Mouse (Mus musculus) E14TG2a.4 (cell line): ENCODE data around the gene Sema6d.

ENCODE experiments used
- H3K27me3 ChIP-seq: 2 replicates; pipeline ENCODE4 v1.6.1; 2014; ENCODE audit warnings: low read length, control low read depth; ENCODE audit not compliant: insufficient read depth
- H3K36me3 ChIP-seq: 2 replicates; pipeline ENCODE4 v1.6.1; 2014; ENCODE audit warnings: low read length, control low read depth; ENCODE audit not compliant: insufficient read depth
- H3K4me1 ChIP-seq: replicated peaks from 2 replicates; pipeline ENCODE4 v1.6.1; 2014; ENCODE audit warnings: low read depth, low read length, control low read depth
- H3K4me3 ChIP-seq: replicated peaks from 2 replicates; pipeline ENCODE4 v1.5.1; 2014; ENCODE audit warnings: mild to moderate bottlenecking, low read length
- H3K9me3 ChIP-seq: 2 replicates; pipeline ENCODE4 v1.6.1; 2014; ENCODE audit warnings: low read length, control low read depth
- CTCF ChIP-seq: conservative IDR thresholded peaks from 2 replicates; pipeline ENCODE4 v1.5.1; 2014; ENCODE audit warnings: low read length
- NANOG ChIP-seq: IDR thresholded peaks from 2 replicates; pipeline ENCODE4 v1.6.1; 2014; ENCODE audit warnings: borderline replicate concordance, low read length, mixed read lengths
- POU5F1 ChIP-seq: IDR thresholded peaks from 2 replicates; pipeline ENCODE4 v1.6.1; 2014; ENCODE audit warnings: low read length, borderline replicate concordance

The Sema6d gene

GRCm38 (mm10) chr2:124599014-124599413 lies 509.2 kb downstream of the Sema6d start:
- no peaks in the 10 kb centered on the region for H3K27me3 ChIP-seq
- no peak for TF ChIP-seq POU5F1
- no peak for TF ChIP-seq CTCF
- no peak for TF ChIP-seq NANOG

GRCm38 (mm10) chr2:124601702-124602378 lies 512.1 kb downstream of the Sema6d start:
- H3K36me3 ChIP-seq: no peaks in the 10 kb centered on the region
- H3K9me3 ChIP-seq: no peaks in the 10 kb centered on the region
- H3K4me3 ChIP-seq: no peak overlapping the region
- H3K4me1 ChIP-seq: no peaks in the 10 kb centered on the region
- TF ChIP-seq CTCF (no peak), POU5F1 (no peak), NANOG (no peak)
- H3K27me3 ChIP-seq: no peaks in the 10 kb centered on the region

More at GRCm38 (mm10) chr2:124599014-124599413, 509.2 kb downstream of the Sema6d start:
- Histone ChIP-seq H3K9me3 (no peaks in the 10 kb centered on the region), H3K36me3 (no peaks in the 10 kb centered on the region), H3K4me1 (no peaks in the 10 kb centered on the region), H3K4me3 (no peak overlapping the region)

- no peak overlapping the region for H3K4me3 ChIP-seq
- no peak for TF ChIP-seq CTCF
- no peak for TF ChIP-seq NANOG
- no peaks in the 10 kb centered on the region for H3K9me3 ChIP-seq
- H3K36me3 ChIP-seq: no peaks in the 10 kb centered on the region
- H3K27me3 ChIP-seq: peaks cover 3% of the 10 kb centered on the region; the same call in 1 of the 2 replicates
- H3K4me1 ChIP-seq: no peaks in the 10 kb centered on the region
Measured at GRCm38 (mm10) chr2:124602379-124602913, 512.7 kb downstream of the Sema6d start.

GRCm38 (mm10) chr2:124605341-124605740 lies 515.6 kb downstream of the Sema6d start:
- Histone ChIP-seq H3K4me1 (peaks cover 3% of the 10 kb centered on the region; the same call in 1 of the 2 replicates), H3K27me3 (peaks cover 28% of the 10 kb centered on the region), H3K9me3 (no peaks in the 10 kb centered on the region), H3K36me3 (no peaks in the 10 kb centered on the region), H3K4me3 (no peak overlapping the region)
- no peak for TF ChIP-seq POU5F1
- no peak for TF ChIP-seq CTCF
- no peak for TF ChIP-seq NANOG

GRCm38 (mm10) chr2:124607986-124608385 lies 518.2 kb downstream of the Sema6d start:
- Histone ChIP-seq H3K4me1 (peaks cover 8% of the 10 kb centered on the region), H3K27me3 (peaks cover 54% of the 10 kb centered on the region), H3K9me3 (no peaks in the 10 kb centered on the region), H3K4me3 (no peak overlapping the region), H3K36me3 (no peaks in the 10 kb centered on the region)
- no peak for TF ChIP-seq CTCF
- no peak for TF ChIP-seq NANOG
- TF ChIP-seq POU5F1: no peak

DNA sequence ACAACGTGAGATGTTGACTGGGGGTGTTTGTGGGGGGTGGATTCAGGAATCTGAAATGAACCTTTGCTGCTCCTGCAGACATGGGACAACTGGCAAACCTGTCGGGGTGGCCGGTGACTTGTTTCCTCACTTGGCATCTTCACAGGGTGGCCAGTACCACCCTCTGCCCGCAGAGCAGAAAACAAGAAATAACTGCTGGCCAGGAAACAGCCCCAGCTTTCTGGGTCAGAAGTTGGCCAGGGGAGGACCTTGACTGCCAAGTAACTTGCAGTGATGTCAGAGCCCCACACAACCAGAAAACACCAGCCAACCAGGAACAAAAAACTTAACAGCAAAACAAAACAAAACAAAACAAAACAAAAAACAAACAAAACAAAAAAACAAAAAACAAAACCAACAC lies 518.8 kb downstream of the Sema6d start:
- Histone ChIP-seq H3K4me3 (no peak overlapping the region), H3K9me3 (no peaks in the 10 kb centered on the region), H3K27me3 (peaks cover 60% of the 10 kb centered on the region), H3K4me1 (peaks cover 8% of the 10 kb centered on the region), H3K36me3 (no peaks in the 10 kb centered on the region)
- TF ChIP-seq NANOG (no peak), POU5F1 (no peak), CTCF (no peak)

- no peaks in the 10 kb centered on the region for H3K9me3 ChIP-seq
- H3K27me3 ChIP-seq: peaks cover 64% of the 10 kb centered on the region
- H3K4me3 ChIP-seq: no peak overlapping the region
- TF ChIP-seq CTCF: no peak
- no peak for TF ChIP-seq NANOG
- TF ChIP-seq POU5F1: no peak
- peaks cover 8% of the 10 kb centered on the region for H3K4me1 ChIP-seq
- no peaks in the 10 kb centered on the region for H3K36me3 ChIP-seq
Measured at GRCm38 (mm10) chr2:124609014-124609413, 519.2 kb downstream of the Sema6d start.

GRCm38 (mm10) chr2:124609711-124610585 lies 520.2 kb downstream of the Sema6d start:
- Histone ChIP-seq H3K36me3 (no peaks in the 10 kb centered on the region), H3K4me3 (peak overlapping the region; percentile 90), H3K27me3 (peaks cover 66% of the 10 kb centered on the region), H3K4me1 (peaks cover 8% of the 10 kb centered on the region), H3K9me3 (peaks cover 3% of the 10 kb centered on the region)
- TF ChIP-seq CTCF (no peak), NANOG (no peak), POU5F1 (no peak)
